Mouse (Mus musculus) C2C12 (cell line): Measurements from ENCODE around the gene Cenpu. TPM values are rescaled to one million over a fixed set of nuclear protein-coding genes. Genes with fewer than 3 reads are reported as not detected.

ENCODE experiments used
- H3K27me3 ChIP-seq: one replicate; pipeline ENCODE4 v1.6.1; 2011; ENCODE audit not compliant: control insufficient read depth, insufficient read depth, insufficient read length
- H3K36me3 ChIP-seq: one replicate; pipeline ENCODE4 v1.6.1; 2011; ENCODE audit not compliant: control insufficient read depth, insufficient read depth
- H3K4me3 ChIP-seq: one replicate; pipeline ENCODE4 v1.5.1; 2011; ENCODE audit warnings: mild to moderate bottlenecking, control low read depth; ENCODE audit not compliant: poor library complexity, insufficient read depth, severe bottlenecking
- H3K79me2 ChIP-seq: one replicate; pipeline ENCODE4 v1.6.1; 2011; ENCODE audit not compliant: control insufficient read depth, insufficient read depth
- H3K79me3 ChIP-seq: one replicate; pipeline ENCODE4 v1.6.1; 2011; ENCODE audit warnings: low read depth, control low read depth
- H3ac ChIP-seq: one replicate; pipeline ENCODE3; 2011; ENCODE audit warnings: low read depth; ENCODE audit not compliant: control insufficient read depth, insufficient read length
- CEBPB ChIP-seq: IDR thresholded peaks from one replicate; pipeline ENCODE4 v1.6.1; 2011; ENCODE audit warnings: low read depth, mild to moderate bottlenecking, control low read depth, moderate library complexity
- CTCF ChIP-seq: IDR thresholded peaks from one replicate; pipeline ENCODE4 v1.5.1; 2011; ENCODE audit not compliant: control insufficient read depth, insufficient read depth, insufficient read length
- FOSL1 ChIP-seq: IDR thresholded peaks from one replicate; pipeline ENCODE4 v1.8.0; 2011; ENCODE audit warnings: mild to moderate bottlenecking, low read length; ENCODE audit not compliant: poor library complexity, insufficient read depth, severe bottlenecking
- MAX ChIP-seq: IDR thresholded peaks from one replicate; pipeline ENCODE4 v1.6.1; 2011; ENCODE audit warnings: mild to moderate bottlenecking, control low read depth
- MYOD1 ChIP-seq: IDR thresholded peaks from one replicate; pipeline ENCODE4 v1.6.1; 2011; ENCODE audit warnings: low read depth; ENCODE audit not compliant: control insufficient read depth, insufficient read length
- MYOG ChIP-seq: IDR thresholded peaks from one replicate; pipeline ENCODE4 v1.6.1; 2011; ENCODE audit not compliant: control insufficient read depth, insufficient read length; ENCODE audit errors: extremely low read depth
- USF1 ChIP-seq: IDR thresholded peaks from one replicate; pipeline ENCODE4 v1.6.1; 2011; ENCODE audit warnings: low read depth, mild to moderate bottlenecking, control low read depth, moderate library complexity
- polyA plus RNA-seq: library from polyadenylated mRNA; unstranded; fragments of >200 nt; fragmentation: generic; extraction: Trizol; gene quantifications from one replicate; pipeline ENCODE4 v1.2.1, GENCODE M21; 2012; ENCODE audit warnings: missing spikeins

Gene Cenpu
- polyA plus RNA-seq, 1 experiment, result 9.9 TPM

- no peak for TF ChIP-seq FOSL1
- TF ChIP-seq MYOD1, result no peak
- no peak for TF ChIP-seq CEBPB
- H3K27me3 ChIP-seq, result no peaks in the 10 kb centered on the region
These were observed 36.1 kb downstream of the Cenpu start for GRCm38 (mm10) chr8:46587911-46588310.

GRCm38 (mm10) chr8:46588663-46589062 is 36.8 kb downstream of the Cenpu start:
- no peak for TF ChIP-seq CTCF
- TF ChIP-seq MYOD1, result no peak
- no peak for TF ChIP-seq USF1
- no peak for TF ChIP-seq MYOG
- no peak for TF ChIP-seq CEBPB
- TF ChIP-seq MAX, result no peak
- no peak for TF ChIP-seq FOSL1
- Histone ChIP-seq H3K36me3 (no peaks in the 10 kb centered on the region), H3K79me3 (no peaks in the 10 kb centered on the region), H3K27me3 (no peaks in the 10 kb centered on the region), H3ac (no peak overlapping the region), H3K4me3 (no peak overlapping the region), H3K79me2 (no peaks in the 10 kb centered on the region)

More at GRCm38 (mm10) chr8:46587911-46588310, 36.1 kb downstream of the Cenpu start:
- Histone ChIP-seq H3K79me3 (no peaks in the 10 kb centered on the region), H3ac (no peak overlapping the region), H3K36me3 (no peaks in the 10 kb centered on the region), H3K79me2 (no peaks in the 10 kb centered on the region), H3K4me3 (no peak overlapping the region)

GRCm38 (mm10) chr8:46593067-46593466 is 41.2 kb downstream of the Cenpu start:
- no peaks in the 10 kb centered on the region for H3K27me3 ChIP-seq
- no peaks in the 10 kb centered on the region for H3K36me3 ChIP-seq
- no peak overlapping the region for H3ac ChIP-seq
- no peak overlapping the region for H3K4me3 ChIP-seq
- no peak for TF ChIP-seq CTCF
- TF ChIP-seq CEBPB, result no peak
- TF ChIP-seq MAX, result no peak
- no peak for TF ChIP-seq MYOG
- no peak for TF ChIP-seq MYOD1
- no peak for TF ChIP-seq FOSL1
- TF ChIP-seq USF1, result no peak
- no peaks in the 10 kb centered on the region for H3K79me2 ChIP-seq
- no peaks in the 10 kb centered on the region for H3K79me3 ChIP-seq

- H3K79me3 ChIP-seq, result no peaks in the 10 kb centered on the region
- no peak overlapping the region for H3ac ChIP-seq
- no peaks in the 10 kb centered on the region for H3K79me2 ChIP-seq
- no peaks in the 10 kb centered on the region for H3K27me3 ChIP-seq
- H3K4me3 ChIP-seq, result no peak overlapping the region
- H3K36me3 ChIP-seq, result no peaks in the 10 kb centered on the region
- no peak for TF ChIP-seq MYOD1
- no peak for TF ChIP-seq CTCF
- TF ChIP-seq CEBPB, result no peak
- no peak for TF ChIP-seq USF1
- TF ChIP-seq FOSL1, result no peak
- no peak for TF ChIP-seq MAX
- TF ChIP-seq MYOG, result no peak
These were observed 41.9 kb downstream of the Cenpu start for GRCm38 (mm10) chr8:46593772-46594171.

- Histone ChIP-seq H3K36me3 (no peaks in the 10 kb centered on the region), H3K27me3 (no peaks in the 10 kb centered on the region), H3K4me3 (no peak overlapping the region), H3ac (no peak overlapping the region), H3K79me3 (no peaks in the 10 kb centered on the region), H3K79me2 (no peaks in the 10 kb centered on the region)
- TF ChIP-seq MYOD1 (no peak), FOSL1 (no peak), USF1 (no peak), MAX (no peak), CEBPB (no peak)
These were observed 43.8 kb downstream of the Cenpu start for GRCm38 (mm10) chr8:46595593-46595992.

- Histone ChIP-seq H3K4me3 (no peak overlapping the region), H3K36me3 (no peaks in the 10 kb centered on the region), H3K79me3 (no peaks in the 10 kb centered on the region), H3K79me2 (no peaks in the 10 kb centered on the region), H3ac (no peak overlapping the region), H3K27me3 (no peaks in the 10 kb centered on the region)
- TF ChIP-seq USF1 (no peak), CEBPB (no peak), FOSL1 (no peak), CTCF (no peak), MYOD1 (no peak), MAX (no peak), MYOG (no peak)
These were observed 44.7 kb downstream of the Cenpu start for GRCm38 (mm10) chr8:46596530-46596929.
